Mouse (Mus musculus) intestine, embryonic 15.5 days (tissue): ENCODE measurements around the gene Galnt18. TPM values are rescaled to one million over a fixed set of nuclear protein-coding genes. Genes with fewer than 3 reads are reported as not detected.

Experiments used
- ATAC-seq: fragments of 200-750 bp; cut with Nextera tagmentation; 2 replicates; pipeline ENCODE4 v1.8.0; 2017; ENCODE audit warnings: moderate TSS enrichment, moderate library complexity
- H3K27ac ChIP-seq: fragments of 300-500 bp; sonication (generic); 2 replicates; pipeline ENCODE4 v1.5.1; 2015; ENCODE audit warnings: mild to moderate bottlenecking, inconsistent platforms
- H3K27me3 ChIP-seq: fragments of 300-500 bp; sonication (generic); replicated peaks from 2 replicates; pipeline ENCODE4 v1.6.1; 2015; ENCODE audit warnings: inconsistent platforms
- H3K36me3 ChIP-seq: fragments of 300-500 bp; sonication (generic); 2 replicates; pipeline ENCODE4 v1.6.1; 2015; ENCODE audit warnings: inconsistent platforms
- H3K4me1 ChIP-seq: fragments of 300-500 bp; sonication (generic); replicated peaks from 2 replicates; pipeline ENCODE4 v1.6.1; 2015; ENCODE audit warnings: inconsistent platforms
- H3K4me2 ChIP-seq: fragments of 300-500 bp; sonication (generic); replicated peaks from 2 replicates; pipeline ENCODE4 v1.6.1; 2015; ENCODE audit warnings: mild to moderate bottlenecking, inconsistent platforms
- H3K4me3 ChIP-seq: fragments of 300-500 bp; sonication (generic); replicated peaks from 2 replicates; pipeline ENCODE4 v1.5.1; 2015; ENCODE audit warnings: inconsistent platforms
- H3K9ac ChIP-seq: fragments of 300-500 bp; sonication (generic); 2 replicates; pipeline ENCODE4 v1.6.1; 2015; ENCODE audit warnings: inconsistent platforms
- H3K9me3 ChIP-seq: fragments of 300-500 bp; sonication (generic); 2 replicates; pipeline ENCODE4 v1.6.1; 2016; ENCODE audit warnings: inconsistent platforms
- WGBS: fragments of 180-500 bp; shearing (Covaris S2); methylation state at CpG from one replicate; pipeline ENCODE4 v1.1.7; 2015; 5-methylcytosine and 5-hydroxymethylcytosine counted together
- polyA plus RNA-seq: library from polyadenylated mRNA; unstranded; fragments of >200 nt; fragmentation: Nextera tagmentation; extraction: Ambion mirVana; gene quantifications from 2 replicates; pipeline ENCODE4 v1.2.1, GENCODE M21; 2015

Gene Galnt18
- polyA plus RNA-seq, 1 experiment from 2014 or later = 21.3 TPM

DNA sequence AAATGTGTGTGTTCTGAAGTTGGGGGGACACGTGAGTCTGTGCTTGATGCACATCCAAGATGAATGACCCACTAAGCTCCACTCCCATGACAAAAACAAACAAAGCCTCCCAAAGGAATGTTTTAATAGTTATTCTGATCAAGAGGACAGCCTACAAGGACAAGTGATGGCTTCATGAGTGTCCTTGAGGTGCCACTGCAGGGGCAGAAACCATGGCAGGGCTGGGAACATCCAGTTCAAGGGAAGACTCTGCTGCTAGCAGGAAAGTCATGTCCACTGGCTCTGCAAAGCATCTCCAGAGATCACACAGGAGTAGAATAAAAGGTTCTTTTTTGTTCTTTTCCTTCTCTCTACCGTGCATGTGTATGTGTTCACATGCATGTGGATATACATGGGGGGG, 140.9 kb downstream of the Galnt18 start:
- Histone ChIP-seq H3K27ac (no peak overlapping the region), H3K36me3 (no peaks in the 10 kb centered on the region), H3K27me3 (no peaks in the 10 kb centered on the region), H3K9me3 (no peaks in the 10 kb centered on the region), H3K4me3 (no peak overlapping the region), H3K4me1 (no peaks in the 10 kb centered on the region), H3K4me2 (no peak overlapping the region), H3K9ac (no peak overlapping the region)
- WGBS = 81% methylated on average over 2 of the region's 2 CpGs
- no peak for ATAC-seq

DNA sequence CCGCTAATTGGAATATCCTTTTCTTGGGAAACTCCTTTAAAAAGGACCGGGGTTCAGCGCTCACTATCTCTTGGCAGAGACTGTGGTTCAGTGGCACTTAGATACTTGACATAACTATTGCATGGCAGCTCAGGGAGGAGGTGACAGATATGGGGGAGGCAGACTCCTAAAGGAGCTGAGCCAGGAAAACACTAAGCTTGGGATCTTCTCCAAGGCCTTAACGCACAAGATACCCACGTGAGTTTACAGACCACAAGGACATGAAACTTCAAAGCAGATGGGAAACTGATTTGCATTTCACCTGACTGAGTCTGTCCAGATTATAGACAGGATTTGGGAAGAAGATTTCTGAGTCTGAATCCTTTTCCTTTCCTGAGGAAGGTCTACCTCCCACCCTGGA, 141.3 kb downstream of the Galnt18 start:
- H3K9ac ChIP-seq = no peak overlapping the region
- no peaks in the 10 kb centered on the region for H3K36me3 ChIP-seq
- no peak overlapping the region for H3K4me3 ChIP-seq
- 77% methylated on average over 5 of the region's 5 CpGs for WGBS
- H3K27ac ChIP-seq = no peak overlapping the region
- H3K4me1 ChIP-seq = no peaks in the 10 kb centered on the region
- H3K9me3 ChIP-seq = no peaks in the 10 kb centered on the region
- no peak for ATAC-seq
- no peaks in the 10 kb centered on the region for H3K27me3 ChIP-seq
- H3K4me2 ChIP-seq = no peak overlapping the region

DNA sequence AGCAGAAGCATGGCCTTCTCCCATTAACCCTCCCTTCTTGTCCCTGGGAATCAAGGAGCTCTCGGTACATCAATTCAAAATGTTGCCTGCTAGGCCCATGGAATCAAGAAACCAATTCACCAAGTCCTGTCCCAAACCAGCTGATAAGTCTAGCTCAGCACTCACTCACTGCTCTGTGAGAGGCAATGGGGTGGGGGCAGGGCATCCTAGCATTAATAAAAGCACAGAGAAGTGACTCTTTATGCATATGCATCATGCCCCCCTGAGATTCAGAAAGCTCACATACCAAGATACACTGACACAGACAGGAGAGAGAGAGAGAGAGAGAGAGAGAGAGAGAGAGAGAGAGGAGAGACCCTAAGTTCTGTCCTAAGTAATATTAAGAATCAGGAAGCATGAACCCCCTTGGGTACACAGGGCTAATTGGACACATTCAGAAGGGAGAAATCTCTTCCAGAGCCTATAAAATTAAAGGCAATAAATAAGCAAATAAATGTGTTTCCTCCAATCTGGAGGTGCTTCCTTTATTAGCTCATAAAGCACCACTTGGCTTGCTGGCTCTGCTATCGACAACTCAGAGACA, 141.8 kb downstream of the Galnt18 start:
- no peak overlapping the region for H3K9ac ChIP-seq
- no peak for ATAC-seq
- no peak overlapping the region for H3K4me3 ChIP-seq
- WGBS = 76% methylated on average over 2 of the region's 2 CpGs
- H3K27ac ChIP-seq = no peak overlapping the region
- 0 out of 2 replicates have a peak, but pooled peaks cover 2% of the 10 kb centered on the region for H3K4me1 ChIP-seq
- H3K9me3 ChIP-seq = no peaks in the 10 kb centered on the region
- no peaks in the 10 kb centered on the region for H3K36me3 ChIP-seq
- H3K27me3 ChIP-seq = no peaks in the 10 kb centered on the region
- H3K4me2 ChIP-seq = no peak overlapping the region

DNA sequence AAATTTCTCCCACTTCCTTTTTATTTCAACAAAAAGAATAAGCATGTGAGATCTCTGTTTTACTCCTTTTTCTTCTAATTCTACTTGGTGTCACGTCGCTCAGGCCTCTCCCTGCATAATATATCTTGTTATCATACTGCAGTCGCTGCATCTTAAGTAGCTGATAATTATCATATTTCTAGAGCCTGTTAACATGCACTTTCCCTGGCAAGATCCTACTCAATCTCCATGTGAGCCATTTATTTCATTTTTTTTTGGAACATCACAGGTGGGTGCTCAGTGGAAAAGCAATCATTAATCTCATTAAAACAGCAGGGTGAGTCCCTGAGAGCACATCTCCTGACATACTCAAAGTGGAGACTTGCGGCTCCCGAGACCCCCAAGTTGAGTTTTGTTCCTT, 143.3 kb downstream of the Galnt18 start:
- Histone ChIP-seq H3K4me3 (no peak overlapping the region), H3K27ac (no peak overlapping the region), H3K4me1 (0 out of 2 replicates have a peak, but pooled peaks cover 2% of the 10 kb centered on the region), H3K9me3 (no peaks in the 10 kb centered on the region), H3K9ac (no peak overlapping the region), H3K4me2 (no peak overlapping the region), H3K36me3 (no peaks in the 10 kb centered on the region), H3K27me3 (no peaks in the 10 kb centered on the region)
- WGBS = 93% methylated on average over 5 of the region's 5 CpGs
- no peak for ATAC-seq

DNA sequence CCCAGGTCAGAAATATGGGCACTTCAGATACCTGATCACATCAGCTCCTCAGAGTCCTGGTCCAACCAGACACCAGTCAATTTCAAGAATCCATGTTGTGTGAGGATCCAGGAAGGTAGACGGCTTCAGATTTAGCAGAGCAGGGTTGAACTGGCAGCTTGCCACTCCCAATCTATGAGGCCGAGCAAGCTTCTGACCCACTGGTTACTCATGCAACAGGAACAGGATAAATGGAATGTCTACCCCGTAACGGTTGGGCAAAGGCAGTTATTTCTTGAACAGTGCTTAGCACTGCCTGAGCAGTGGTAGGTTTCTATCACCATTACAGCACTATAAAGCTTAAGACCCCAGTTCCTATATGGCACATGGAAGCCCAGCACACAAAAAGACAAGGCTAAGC, 148.5 kb downstream of the Galnt18 start:
- no peaks in the 10 kb centered on the region for H3K36me3 ChIP-seq
- H3K27me3 ChIP-seq = no peaks in the 10 kb centered on the region
- H3K27ac ChIP-seq = no peak overlapping the region
- WGBS = 72% methylated on average over 4 of the region's 4 CpGs
- H3K4me3 ChIP-seq = no peak overlapping the region
- ATAC-seq = no peak
- H3K4me2 ChIP-seq = no peak overlapping the region
- no peaks in the 10 kb centered on the region for H3K9me3 ChIP-seq
- no peak overlapping the region for H3K9ac ChIP-seq
- H3K4me1 ChIP-seq = 0 out of 2 replicates have a peak, but pooled peaks cover 2% of the 10 kb centered on the region

DNA sequence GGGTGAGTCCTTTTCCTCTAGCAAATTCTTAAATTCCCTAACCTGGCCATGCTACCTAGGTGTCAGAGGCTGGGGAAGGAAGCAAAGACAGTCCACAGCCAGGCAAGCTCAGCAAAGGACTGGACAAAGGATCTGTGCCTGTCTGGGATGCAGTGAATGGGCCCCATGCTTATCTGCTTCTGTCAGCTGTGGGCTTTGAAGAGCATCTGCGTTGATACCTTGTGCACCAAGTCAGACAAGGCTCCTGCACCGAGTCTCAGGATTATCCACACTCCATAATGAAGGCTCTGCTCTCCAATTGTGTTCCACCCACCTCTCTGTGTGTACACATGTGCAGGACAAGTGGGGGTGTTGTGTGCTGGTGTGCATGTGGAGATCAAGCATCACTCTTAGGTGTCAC, 153.5 kb downstream of the Galnt18 start:
- no peak for ATAC-seq
- Histone ChIP-seq H3K4me1 (no peaks in the 10 kb centered on the region), H3K9me3 (no peaks in the 10 kb centered on the region), H3K36me3 (no peaks in the 10 kb centered on the region), H3K27me3 (no peaks in the 10 kb centered on the region), H3K4me3 (no peak overlapping the region), H3K27ac (no peak overlapping the region), H3K9ac (no peak overlapping the region), H3K4me2 (no peak overlapping the region)
- WGBS = 76% methylated on average over 2 of the region's 2 CpGs

DNA sequence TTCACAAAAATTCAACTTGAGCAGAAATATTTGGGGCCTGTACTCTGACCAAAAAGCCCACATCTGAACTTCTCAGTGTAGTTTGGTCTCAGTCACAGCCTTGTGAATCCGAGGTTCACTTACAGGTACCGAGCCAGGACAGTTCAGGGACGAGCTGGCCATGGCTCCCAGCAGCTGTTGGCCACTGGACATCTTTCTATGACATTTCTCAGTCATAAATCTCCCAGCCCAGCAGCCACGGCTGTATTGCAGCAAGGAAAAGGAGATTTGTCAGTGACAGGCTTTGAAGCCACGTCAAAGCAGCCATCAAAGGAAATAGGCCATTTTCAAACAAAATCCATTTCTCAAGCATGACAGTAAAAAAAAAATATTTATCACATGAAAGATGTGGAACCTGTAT, 154.0 kb downstream of the Galnt18 start:
- no peak for ATAC-seq
- WGBS = 74% methylated on average over 5 of the region's 5 CpGs
- no peaks in the 10 kb centered on the region for H3K27me3 ChIP-seq
- H3K4me3 ChIP-seq = no peak overlapping the region
- no peaks in the 10 kb centered on the region for H3K4me1 ChIP-seq
- no peaks in the 10 kb centered on the region for H3K9me3 ChIP-seq
- H3K4me2 ChIP-seq = no peak overlapping the region
- H3K9ac ChIP-seq = no peak overlapping the region
- H3K36me3 ChIP-seq = no peaks in the 10 kb centered on the region
- H3K27ac ChIP-seq = no peak overlapping the region

DNA sequence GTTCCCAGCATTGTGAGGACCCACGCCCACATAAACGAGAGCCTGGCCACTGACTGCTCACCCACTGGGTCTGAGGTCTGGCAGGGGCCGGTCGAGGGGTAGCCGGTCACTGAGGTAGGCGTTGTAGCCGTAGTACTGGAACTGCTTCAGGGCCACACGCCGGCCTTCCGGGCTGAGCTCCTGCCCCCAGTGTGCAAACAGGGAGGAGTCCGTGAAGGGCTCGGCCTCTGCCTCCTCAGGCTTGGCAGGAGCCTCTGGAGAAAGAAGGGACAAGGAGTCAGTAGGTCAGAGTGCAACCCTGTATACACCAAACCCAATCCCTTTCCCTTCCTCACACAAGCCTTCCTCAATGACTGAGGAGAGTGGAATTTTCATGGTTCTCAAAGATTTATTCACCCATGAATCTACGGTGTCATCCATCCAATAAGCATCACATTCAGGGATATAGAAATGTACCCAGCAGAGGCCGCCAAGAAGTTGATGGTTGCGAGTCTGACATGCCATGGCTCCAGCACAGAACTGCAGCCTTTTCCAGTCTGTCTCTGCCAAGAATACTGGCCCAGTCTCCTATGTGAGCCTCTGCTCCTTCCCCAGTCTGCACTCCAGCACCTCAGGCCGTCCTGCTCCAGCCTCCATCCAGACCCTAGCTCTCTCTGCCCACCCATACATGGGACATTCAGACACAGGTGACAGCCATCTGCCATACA, 163.4 kb downstream of the Galnt18 start:
- Histone ChIP-seq H3K9me3 (no peaks in the 10 kb centered on the region), H3K4me3 (no peak overlapping the region), H3K4me2 (no peak overlapping the region), H3K4me1 (0 out of 2 replicates have a peak, but pooled peaks cover 3% of the 10 kb centered on the region), H3K36me3 (no peaks in the 10 kb centered on the region), H3K27me3 (no peaks in the 10 kb centered on the region), H3K9ac (no peak overlapping the region), H3K27ac (no peak overlapping the region)
- 74% methylated on average over 16 of the region's 16 CpGs for WGBS
- no peak for ATAC-seq

DNA sequence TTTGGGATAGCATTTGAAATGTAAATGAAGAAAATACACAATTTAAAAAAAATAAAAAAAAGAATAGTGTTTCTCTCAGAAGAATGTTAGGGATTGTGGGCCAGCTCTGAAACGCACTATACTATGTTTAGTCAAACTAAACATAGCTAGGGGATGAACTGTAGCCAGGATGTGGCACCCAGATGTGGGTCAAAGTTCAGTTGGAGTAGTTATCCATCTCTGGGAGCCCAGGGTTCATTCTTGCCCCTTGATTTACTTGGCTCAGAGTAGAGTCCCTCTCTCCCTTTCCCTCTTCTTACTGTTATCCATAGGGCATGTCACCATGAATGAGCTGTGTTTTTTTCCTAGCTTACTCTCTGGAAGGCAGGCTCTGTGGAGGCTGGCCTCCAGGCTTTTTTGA, 165.3 kb downstream of the Galnt18 start:
- no peaks in the 10 kb centered on the region for H3K36me3 ChIP-seq
- H3K27me3 ChIP-seq = no peaks in the 10 kb centered on the region
- no peak overlapping the region for H3K9ac ChIP-seq
- WGBS = 63% methylated on average over 1 of the region's 1 CpGs
- no peak overlapping the region for H3K4me2 ChIP-seq
- 0 out of 2 replicates have a peak, but pooled peaks cover 3% of the 10 kb centered on the region for H3K4me1 ChIP-seq
- no peak overlapping the region for H3K4me3 ChIP-seq
- H3K9me3 ChIP-seq = no peaks in the 10 kb centered on the region
- ATAC-seq = no peak
- no peak overlapping the region for H3K27ac ChIP-seq

DNA sequence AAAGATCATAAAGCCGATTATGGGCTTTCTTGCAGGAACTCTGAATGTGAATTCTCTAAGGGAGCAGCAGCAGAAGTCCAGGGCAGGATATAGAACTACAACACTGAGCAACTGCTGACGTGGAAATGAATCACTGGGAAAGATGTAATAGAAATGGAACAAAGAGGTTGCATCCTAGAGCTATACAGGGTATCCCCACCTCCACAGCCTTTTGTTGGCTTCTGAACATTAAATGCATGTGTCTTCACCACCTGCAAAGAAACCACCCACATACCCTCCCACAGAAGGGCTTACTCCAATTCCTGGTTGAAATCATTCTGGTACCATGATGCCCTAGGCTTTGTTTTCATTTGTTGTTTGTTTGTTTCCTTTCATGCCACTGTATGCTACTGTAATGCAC, 172.3 kb downstream of the Galnt18 start:
- Histone ChIP-seq H3K27me3 (no peaks in the 10 kb centered on the region), H3K27ac (no peak overlapping the region), H3K36me3 (no peaks in the 10 kb centered on the region), H3K4me2 (no peak overlapping the region), H3K4me1 (no peaks in the 10 kb centered on the region), H3K4me3 (no peak overlapping the region), H3K9me3 (no peaks in the 10 kb centered on the region), H3K9ac (no peak overlapping the region)
- ATAC-seq = no peak
- WGBS = 92% methylated on average over 2 of the region's 2 CpGs

DNA sequence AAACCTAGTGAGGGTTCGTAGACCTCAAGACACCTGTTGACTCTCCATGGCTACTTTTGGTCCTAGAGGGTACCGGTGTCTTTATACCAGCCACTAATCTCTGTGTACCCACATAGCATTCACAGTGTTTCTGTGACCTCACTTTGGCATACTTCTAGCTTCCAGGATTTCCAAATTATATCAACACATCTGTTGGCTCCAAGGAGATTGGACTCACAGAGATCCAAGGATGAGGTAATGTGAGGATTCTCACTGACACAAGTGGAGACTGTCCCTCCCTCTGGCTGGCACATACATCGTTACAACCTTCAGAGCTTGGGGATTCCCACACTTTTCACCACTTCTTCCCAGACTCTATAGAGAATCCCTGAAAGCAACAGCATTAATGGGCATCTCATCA, 173.7 kb downstream of the Galnt18 start:
- no peak overlapping the region for H3K9ac ChIP-seq
- H3K4me1 ChIP-seq = no peaks in the 10 kb centered on the region
- no peaks in the 10 kb centered on the region for H3K27me3 ChIP-seq
- H3K36me3 ChIP-seq = no peaks in the 10 kb centered on the region
- no peak for ATAC-seq
- no peak overlapping the region for H3K4me3 ChIP-seq
- no peaks in the 10 kb centered on the region for H3K9me3 ChIP-seq
- 93% methylated on average over 3 of the region's 3 CpGs for WGBS
- no peak overlapping the region for H3K27ac ChIP-seq
- no peak overlapping the region for H3K4me2 ChIP-seq

DNA sequence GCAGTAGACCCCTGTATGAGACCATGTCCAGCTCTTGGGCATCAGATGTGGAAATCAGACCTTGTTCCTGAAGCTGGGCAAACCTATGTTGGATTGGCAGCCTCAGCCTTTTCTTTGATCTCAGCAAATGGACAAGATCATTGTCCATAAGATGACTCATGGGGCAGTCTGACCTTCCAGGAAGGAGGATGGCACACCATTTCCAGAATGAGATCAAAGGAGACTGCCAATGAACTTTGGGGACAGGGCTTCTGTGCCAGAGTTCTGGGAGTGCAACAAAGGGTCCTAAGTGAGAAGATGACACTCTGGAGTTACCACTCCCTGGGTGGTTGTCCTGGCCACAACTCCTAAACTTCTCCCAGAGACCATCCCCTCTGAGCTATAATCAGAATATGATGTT, 174.1 kb downstream of the Galnt18 start:
- Histone ChIP-seq H3K27ac (no peak overlapping the region), H3K4me1 (no peaks in the 10 kb centered on the region), H3K36me3 (no peaks in the 10 kb centered on the region), H3K9me3 (no peaks in the 10 kb centered on the region), H3K9ac (no peak overlapping the region), H3K27me3 (no peaks in the 10 kb centered on the region), H3K4me2 (no peak overlapping the region), H3K4me3 (no peak overlapping the region)
- ATAC-seq = no peak

DNA sequence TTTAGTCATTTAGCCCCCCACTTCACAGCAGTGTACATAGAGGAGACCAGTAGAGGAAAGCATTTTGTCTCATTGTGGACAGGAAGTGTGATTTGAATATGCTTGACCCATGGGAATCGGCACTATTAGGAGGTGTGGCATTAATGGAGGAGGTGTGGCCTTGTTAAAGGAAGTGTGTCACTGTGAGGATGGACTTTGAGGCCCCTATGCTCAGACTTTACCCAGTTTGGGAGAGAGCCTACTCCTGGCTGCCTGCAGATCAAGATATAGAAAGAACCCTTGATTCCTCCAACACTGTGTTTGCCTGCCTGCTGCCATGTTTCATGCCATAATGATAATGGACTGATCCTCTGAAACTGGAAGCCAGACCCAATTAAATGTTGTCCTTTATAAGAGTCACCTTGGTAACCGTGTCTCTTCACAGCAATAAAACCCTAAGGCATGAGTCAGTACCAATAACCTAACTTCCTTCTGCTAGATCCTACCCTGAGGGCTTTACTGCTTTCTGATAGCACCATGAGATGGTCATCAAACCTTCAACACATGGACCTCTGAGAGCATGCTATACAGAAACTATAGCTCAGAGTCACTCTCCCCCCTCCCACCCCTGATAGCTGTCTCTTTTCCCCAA, 175.1 kb downstream of the Galnt18 start:
- Histone ChIP-seq H3K36me3 (no peaks in the 10 kb centered on the region), H3K27ac (no peak overlapping the region), H3K4me1 (no peaks in the 10 kb centered on the region), H3K9me3 (no peaks in the 10 kb centered on the region), H3K4me2 (no peak overlapping the region), H3K4me3 (no peak overlapping the region), H3K27me3 (no peaks in the 10 kb centered on the region), H3K9ac (no peak overlapping the region)
- ATAC-seq = peak; percentile 72
- 67% methylated on average over 2 of the region's 2 CpGs for WGBS
